Mouse (Mus musculus): ENCODE results near the gene Otogl. TPM values are rescaled to one million over a fixed set of nuclear protein-coding genes. Genes with fewer than 3 reads are reported as not detected.
A peak's percentile ranks its signal among the peaks of the same experiment; 100 is the strongest.

Otogl gene
- polyA plus RNA-seq, 1 experiment from 2014 or later = 0.14 TPM

DNA sequence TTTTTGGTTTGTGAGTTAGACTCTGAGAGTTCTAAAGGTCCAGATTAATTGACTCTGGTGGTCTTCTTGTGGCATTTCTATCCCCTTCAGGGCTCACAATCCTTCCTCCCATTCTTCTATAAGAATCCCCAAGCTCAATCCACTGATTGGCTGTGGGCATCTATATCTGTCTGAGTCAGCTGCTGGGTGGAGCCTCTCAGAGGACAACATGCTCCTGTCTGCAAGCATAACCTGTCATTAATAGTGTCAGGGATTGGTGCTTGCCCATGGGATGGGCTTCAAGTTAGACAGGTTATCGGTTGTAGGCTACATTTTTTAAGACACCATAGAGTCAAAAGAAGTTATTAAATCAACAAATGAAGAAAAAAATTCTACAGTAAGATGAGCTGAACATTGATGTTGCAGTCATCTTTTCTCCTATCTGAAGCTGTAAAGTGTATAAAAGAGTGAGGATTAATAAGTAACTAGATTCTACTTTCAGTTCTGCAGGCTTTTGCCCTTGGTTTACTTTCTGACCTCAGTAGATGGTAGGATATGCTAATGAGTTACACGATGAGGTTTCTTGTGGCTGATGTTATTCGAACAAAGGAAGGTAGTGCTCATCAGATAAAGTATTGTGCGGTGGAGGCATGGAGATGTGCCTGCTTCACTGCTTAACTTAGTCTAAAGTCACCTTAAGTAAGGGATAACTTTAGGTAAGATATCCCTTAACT is 29.4 kb upstream of the Otogl start:
- no peak overlapping the region for H3K27ac ChIP-seq (ENCODE audit: low read depth, low read length)
- H3K36me3 ChIP-seq (ENCODE audit: control insufficient read depth, insufficient read depth, low read length) = no peaks in the 10 kb centered on the region
- H3K4me3 ChIP-seq (ENCODE audit: low read depth, low read length) = no peak overlapping the region
- ATAC-seq (replicated peaks; ENCODE audit: low FRiP score) (no peak), DNase-seq (ENCODE audit: low spot score) (no peak)
- no peak overlapping the region for H3K9ac ChIP-seq (ENCODE audit: low read depth, low read length)
- H3K27me3 ChIP-seq (replicated peaks; ENCODE audit: control insufficient read depth, insufficient read depth, low read length) = no peaks in the 10 kb centered on the region
- WGBS = 73% methylated on average over 4 of the region's 4 CpGs
- H3K9me3 ChIP-seq (ENCODE audit: control insufficient read depth, low read length) = no peaks in the 10 kb centered on the region
- no peak overlapping the region for H3K4me2 ChIP-seq
- no peaks in the 10 kb centered on the region for H3K4me1 ChIP-seq (replicated peaks; ENCODE audit: control insufficient read depth, insufficient read depth, low read length)

DNA sequence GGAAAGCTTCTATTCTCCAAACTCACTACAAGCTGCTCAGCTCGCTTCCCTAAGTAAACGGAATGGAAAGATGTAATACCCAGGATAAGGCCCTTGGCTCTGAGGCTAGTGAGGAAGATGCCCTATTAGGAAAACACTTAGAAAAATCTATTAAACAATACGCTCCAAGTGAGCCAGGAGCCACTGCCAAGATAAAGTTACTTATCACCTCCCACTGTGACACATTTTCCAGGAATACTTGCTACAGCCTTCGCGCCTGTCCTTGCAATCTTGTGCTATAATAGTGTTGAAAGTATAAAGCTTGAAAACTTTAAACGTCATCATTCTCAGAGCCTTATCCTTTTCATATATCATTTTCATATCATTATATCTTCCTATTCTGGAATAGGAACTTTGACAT is 28.4 kb upstream of the Otogl start:
- H3K9ac ChIP-seq (ENCODE audit: low read depth, low read length) = no peak overlapping the region
- DNase-seq (ENCODE audit: low spot score) (no peak), ATAC-seq (replicated peaks; ENCODE audit: low FRiP score) (no peak)
- no peak overlapping the region for H3K27ac ChIP-seq (ENCODE audit: low read depth, low read length)
- H3K4me2 ChIP-seq = no peak overlapping the region
- H3K9me3 ChIP-seq (ENCODE audit: control insufficient read depth, low read length) = no peaks in the 10 kb centered on the region
- WGBS = 79% methylated on average over 6 of the region's 6 CpGs
- no peaks in the 10 kb centered on the region for H3K4me1 ChIP-seq (replicated peaks; ENCODE audit: control insufficient read depth, insufficient read depth, low read length)
- no peak overlapping the region for H3K4me3 ChIP-seq (ENCODE audit: low read depth, low read length)
- no peaks in the 10 kb centered on the region for H3K36me3 ChIP-seq (ENCODE audit: control insufficient read depth, insufficient read depth, low read length)
- no peaks in the 10 kb centered on the region for H3K27me3 ChIP-seq (replicated peaks; ENCODE audit: control insufficient read depth, insufficient read depth, low read length)

DNA sequence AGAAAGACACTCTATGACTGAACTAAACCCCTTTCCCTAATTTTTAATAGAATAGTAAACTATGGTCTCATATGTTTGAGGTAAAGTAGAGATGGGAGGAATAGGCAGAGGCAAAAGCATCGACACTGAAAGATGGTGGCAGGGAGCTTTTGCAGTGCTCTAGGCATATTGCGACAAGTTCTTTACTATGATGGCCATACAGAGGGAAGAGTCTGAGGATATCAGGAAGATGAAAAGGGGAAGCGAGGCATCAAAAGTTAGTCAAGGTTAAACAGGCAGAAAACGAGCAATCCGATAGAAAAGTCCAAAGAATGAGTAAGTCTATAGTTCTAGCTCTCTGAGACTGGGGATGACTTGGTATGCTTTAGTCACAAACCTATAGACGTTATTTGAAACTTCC is 27.9 kb upstream of the Otogl start:
- ATAC-seq (replicated peaks; ENCODE audit: low FRiP score) (no peak), DNase-seq (ENCODE audit: low spot score) (no peak)
- Histone ChIP-seq H3K27me3 (replicated peaks; ENCODE audit: control insufficient read depth, insufficient read depth, low read length) (no peaks in the 10 kb centered on the region), H3K9ac (ENCODE audit: low read depth, low read length) (no peak overlapping the region), H3K4me3 (ENCODE audit: low read depth, low read length) (no peak overlapping the region), H3K9me3 (ENCODE audit: control insufficient read depth, low read length) (no peaks in the 10 kb centered on the region), H3K27ac (ENCODE audit: low read depth, low read length) (no peak overlapping the region), H3K4me2 (no peak overlapping the region), H3K4me1 (replicated peaks; ENCODE audit: control insufficient read depth, insufficient read depth, low read length) (no peaks in the 10 kb centered on the region), H3K36me3 (ENCODE audit: control insufficient read depth, insufficient read depth, low read length) (no peaks in the 10 kb centered on the region)
- whole genome bisulfite sequencing = 84% methylated on average over 6 of the region's 6 CpGs

DNA sequence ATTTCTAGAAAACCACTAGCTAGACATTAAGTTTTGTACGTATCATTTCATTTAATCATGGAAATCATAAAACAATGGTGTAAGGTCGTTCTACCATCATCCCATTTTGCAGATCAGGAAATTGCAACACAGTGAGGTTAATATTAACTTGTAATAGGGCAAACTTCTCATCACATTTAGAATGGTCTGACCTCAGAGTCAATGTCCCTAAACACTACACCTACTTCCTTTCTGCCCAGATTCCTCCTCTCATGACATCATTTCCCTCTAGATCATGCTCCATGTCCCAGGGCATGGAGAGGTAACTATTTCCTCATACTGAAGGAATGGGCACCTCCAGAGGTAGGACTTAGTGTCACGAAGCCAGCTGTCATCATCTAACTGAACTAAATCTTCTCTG is 22.1 kb upstream of the Otogl start:
- no peak for DNase-seq (ENCODE audit: low spot score)
- H3K4me1 ChIP-seq (replicated peaks; ENCODE audit: control insufficient read depth, insufficient read depth, low read length) = no peaks in the 10 kb centered on the region
- H3K27ac ChIP-seq (ENCODE audit: low read depth, low read length) = no peak overlapping the region
- 71% methylated on average over 3 of the region's 3 CpGs for WGBS
- H3K4me3 ChIP-seq (ENCODE audit: low read depth, low read length) = no peak overlapping the region
- H3K36me3 ChIP-seq (ENCODE audit: control insufficient read depth, insufficient read depth, low read length) = no peaks in the 10 kb centered on the region
- H3K9ac ChIP-seq (ENCODE audit: low read depth, low read length) = no peak overlapping the region
- H3K27me3 ChIP-seq (replicated peaks; ENCODE audit: control insufficient read depth, insufficient read depth, low read length) = no peaks in the 10 kb centered on the region
- H3K9me3 ChIP-seq (ENCODE audit: control insufficient read depth, low read length) = no peaks in the 10 kb centered on the region
- ATAC-seq (replicated peaks; ENCODE audit: low FRiP score) = no peak
- no peak overlapping the region for H3K4me2 ChIP-seq

DNA sequence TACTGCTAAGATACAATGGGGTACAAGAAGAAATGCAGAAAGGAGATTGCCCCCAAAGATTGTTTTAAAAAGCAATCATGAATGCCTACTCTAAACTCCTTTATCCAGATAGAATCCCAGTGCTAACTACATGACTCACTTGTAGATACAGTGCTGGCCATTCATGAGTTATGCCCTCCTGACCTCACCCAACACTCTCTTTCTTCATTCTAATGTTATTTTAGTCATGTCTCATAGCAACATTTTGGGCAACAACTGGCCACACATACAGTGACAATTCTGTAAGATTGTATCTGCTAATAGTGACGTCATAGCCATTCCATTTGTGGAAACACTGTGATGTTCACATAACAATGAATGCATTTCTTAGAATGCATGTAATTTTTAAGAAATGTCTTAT is 21.6 kb upstream of the Otogl start:
- H3K4me3 ChIP-seq (ENCODE audit: low read depth, low read length) = no peak overlapping the region
- H3K27me3 ChIP-seq (replicated peaks; ENCODE audit: control insufficient read depth, insufficient read depth, low read length) = no peaks in the 10 kb centered on the region
- no peak overlapping the region for H3K9ac ChIP-seq (ENCODE audit: low read depth, low read length)
- H3K36me3 ChIP-seq (ENCODE audit: control insufficient read depth, insufficient read depth, low read length) = no peaks in the 10 kb centered on the region
- DNase-seq (ENCODE audit: low spot score) (no peak), ATAC-seq (replicated peaks; ENCODE audit: low FRiP score) (no peak)
- no peaks in the 10 kb centered on the region for H3K9me3 ChIP-seq (ENCODE audit: control insufficient read depth, low read length)
- no peak overlapping the region for H3K27ac ChIP-seq (ENCODE audit: low read depth, low read length)
- H3K4me1 ChIP-seq (replicated peaks; ENCODE audit: control insufficient read depth, insufficient read depth, low read length) = no peaks in the 10 kb centered on the region
- 82% methylated on average over 1 of the region's 1 CpGs for WGBS
- no peak overlapping the region for H3K4me2 ChIP-seq

DNA sequence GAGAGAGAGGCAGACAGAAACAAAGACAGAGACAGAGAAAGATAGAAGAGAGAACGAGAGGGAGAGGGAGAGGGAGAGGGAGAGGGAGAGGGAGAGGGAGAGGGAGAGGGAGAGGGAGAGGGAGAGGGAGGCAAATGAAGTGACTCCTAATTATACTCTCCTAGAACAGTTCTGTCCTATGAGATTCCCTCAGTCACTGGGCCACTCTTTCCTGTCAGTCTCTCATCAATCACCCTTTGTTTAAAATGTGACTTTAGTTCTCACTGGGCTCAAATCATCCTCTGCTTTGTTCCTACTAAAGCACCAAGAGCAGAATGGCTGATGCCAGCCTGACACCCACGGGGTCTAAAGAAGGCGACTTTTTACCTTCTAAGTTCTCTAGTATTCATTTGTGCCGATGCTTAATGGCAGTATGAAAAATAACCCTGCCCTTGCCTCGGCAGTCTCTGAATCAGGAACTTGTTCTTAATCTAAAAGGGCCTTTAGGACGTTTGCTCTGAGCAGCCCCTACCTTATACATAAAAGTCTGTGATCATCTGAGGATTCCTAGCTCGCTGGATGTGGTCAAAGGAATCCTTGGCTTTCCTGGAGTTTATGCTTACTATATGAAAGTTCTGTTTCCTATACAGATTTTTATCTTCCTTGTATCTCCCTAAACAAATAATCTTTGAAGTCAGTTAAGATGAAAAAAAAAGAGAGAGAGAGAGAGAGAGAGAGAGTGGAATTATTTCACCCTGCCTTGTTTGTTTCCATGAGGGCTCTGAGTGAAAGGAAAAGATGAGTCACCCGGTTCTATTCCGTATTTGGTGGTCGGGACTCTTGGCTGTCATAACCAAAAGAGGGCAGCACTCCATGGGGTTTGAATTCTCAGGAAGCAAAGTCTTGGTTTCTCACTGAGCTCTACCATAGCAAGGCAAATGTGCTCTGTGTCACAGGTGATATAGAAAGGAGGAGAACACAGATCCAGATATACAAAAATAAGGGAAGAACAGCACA is 20.2 kb upstream of the Otogl start:
- WGBS = 33% methylated on average over 9 of the region's 10 CpGs
- Histone ChIP-seq H3K4me1 (replicated peaks; ENCODE audit: control insufficient read depth, insufficient read depth, low read length) (no peaks in the 10 kb centered on the region), H3K9ac (ENCODE audit: low read depth, low read length) (no peak overlapping the region), H3K27ac (ENCODE audit: low read depth, low read length) (no peak overlapping the region), H3K27me3 (replicated peaks; ENCODE audit: control insufficient read depth, insufficient read depth, low read length) (no peaks in the 10 kb centered on the region), H3K36me3 (ENCODE audit: control insufficient read depth, insufficient read depth, low read length) (no peaks in the 10 kb centered on the region), H3K9me3 (ENCODE audit: control insufficient read depth, low read length) (no peaks in the 10 kb centered on the region), H3K4me2 (no peak overlapping the region), H3K4me3 (ENCODE audit: low read depth, low read length) (no peak overlapping the region)
- ATAC-seq (replicated peaks; ENCODE audit: low FRiP score) (peak; percentile 52; the same call in 1 of the 2 replicates), DNase-seq (ENCODE audit: low spot score) (no peak)

DNA sequence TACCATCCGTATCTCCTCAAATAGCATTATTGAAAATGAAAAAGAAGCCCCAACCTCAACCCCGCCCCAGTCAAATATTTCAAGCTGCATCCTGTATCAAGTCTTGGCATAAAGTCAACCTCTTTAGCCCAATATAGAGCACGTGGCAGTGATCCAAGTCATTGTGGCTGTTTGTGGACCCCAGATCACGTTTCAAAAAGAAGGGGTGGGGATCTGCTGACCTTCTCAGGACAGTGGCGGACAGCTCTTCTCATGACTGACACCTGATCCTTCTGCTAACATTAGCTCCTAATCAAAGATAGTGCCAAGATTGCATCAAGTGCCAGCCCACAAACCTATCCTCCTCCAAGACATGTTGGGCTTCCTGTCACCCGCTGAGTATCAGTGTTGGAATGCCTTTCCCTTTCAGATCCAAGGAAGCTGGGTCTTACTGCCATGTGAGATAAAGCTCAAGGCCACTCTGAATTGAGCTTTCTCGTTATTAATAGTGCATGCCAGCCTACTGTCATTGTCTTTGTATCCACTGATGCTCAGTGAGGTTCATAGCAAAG is 18.6 kb upstream of the Otogl start:
- Histone ChIP-seq H3K4me3 (ENCODE audit: low read depth, low read length) (no peak overlapping the region), H3K9me3 (ENCODE audit: control insufficient read depth, low read length) (no peaks in the 10 kb centered on the region), H3K4me2 (no peak overlapping the region), H3K4me1 (replicated peaks; ENCODE audit: control insufficient read depth, insufficient read depth, low read length) (no peaks in the 10 kb centered on the region), H3K27ac (ENCODE audit: low read depth, low read length) (no peak overlapping the region), H3K9ac (ENCODE audit: low read depth, low read length) (no peak overlapping the region), H3K27me3 (replicated peaks; ENCODE audit: control insufficient read depth, insufficient read depth, low read length) (no peaks in the 10 kb centered on the region), H3K36me3 (ENCODE audit: control insufficient read depth, insufficient read depth, low read length) (no peaks in the 10 kb centered on the region)
- 50% methylated on average over 7 of the region's 7 CpGs for WGBS
- ATAC-seq (replicated peaks; ENCODE audit: low FRiP score) (peak; percentile 32; the same call in 1 of the 2 replicates), DNase-seq (ENCODE audit: low spot score) (no peak)

DNA sequence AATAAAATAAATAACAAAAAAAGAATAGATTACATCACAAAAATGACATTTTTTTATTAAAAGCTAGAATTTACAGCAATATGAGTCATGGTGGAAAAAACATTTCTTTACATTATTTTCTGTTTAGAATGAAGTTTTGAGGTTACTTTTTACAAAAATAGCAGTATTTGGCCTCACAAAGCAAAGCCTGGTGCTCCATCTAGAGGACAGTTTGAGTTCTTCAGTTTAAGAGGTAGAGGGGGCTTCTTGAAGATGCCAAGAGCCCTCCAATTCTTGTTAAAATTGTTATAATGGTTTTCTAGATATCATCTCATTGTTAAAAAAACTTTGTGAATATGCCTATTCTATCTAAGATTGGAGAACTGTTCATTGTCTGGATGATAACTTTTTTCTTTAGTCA is 13.4 kb upstream of the Otogl start:
- Histone ChIP-seq H3K9ac (ENCODE audit: low read depth, low read length) (no peak overlapping the region), H3K27ac (ENCODE audit: low read depth, low read length) (no peak overlapping the region), H3K27me3 (replicated peaks; ENCODE audit: control insufficient read depth, insufficient read depth, low read length) (no peaks in the 10 kb centered on the region), H3K4me1 (replicated peaks; ENCODE audit: control insufficient read depth, insufficient read depth, low read length) (no peaks in the 10 kb centered on the region), H3K9me3 (ENCODE audit: control insufficient read depth, low read length) (no peaks in the 10 kb centered on the region), H3K36me3 (ENCODE audit: control insufficient read depth, insufficient read depth, low read length) (no peaks in the 10 kb centered on the region), H3K4me2 (no peak overlapping the region), H3K4me3 (ENCODE audit: low read depth, low read length) (no peak overlapping the region)
- DNase-seq (ENCODE audit: low spot score) (no peak), ATAC-seq (replicated peaks; ENCODE audit: low FRiP score) (no peak)

All from liver, embryonic 11.5 days (tissue).